Mouse (Mus musculus) neural tube, embryonic 12.5 days (tissue): ENCODE results near the gene Acsbg2. TPM values are rescaled to one million over a fixed set of nuclear protein-coding genes. Genes with fewer than 3 reads are reported as not detected.

ENCODE experiments used
- ATAC-seq: fragments of 200-750 bp; cut with Nextera tagmentation; 2 replicates; pipeline ENCODE4 v1.8.0; 2017; ENCODE audit warnings: low read depth, mild to moderate bottlenecking, moderate TSS enrichment, moderate library complexity; ENCODE audit not compliant: low FRiP score
- H3K27ac ChIP-seq: fragments of 300-500 bp; sonication (generic); 2 replicates; pipeline ENCODE4 v1.5.1; 2016
- H3K27me3 ChIP-seq: fragments of 300-500 bp; sonication (generic); replicated peaks from 2 replicates; pipeline ENCODE4 v1.6.1; 2016; ENCODE audit warnings: mild to moderate bottlenecking
- H3K36me3 ChIP-seq: fragments of 300-500 bp; sonication (generic); 2 replicates; pipeline ENCODE4 v1.6.1; 2016; ENCODE audit warnings: mild to moderate bottlenecking
- H3K4me1 ChIP-seq: fragments of 300-500 bp; sonication (generic); 2 replicates; pipeline ENCODE4 v1.6.1; 2016
- H3K4me2 ChIP-seq: fragments of 300-500 bp; sonication (generic); replicated peaks from 2 replicates; pipeline ENCODE4 v1.6.1; 2016; ENCODE audit warnings: mild to moderate bottlenecking
- H3K4me3 ChIP-seq: fragments of 300-500 bp; sonication (generic); 2 replicates; pipeline ENCODE4 v1.5.1; 2016
- H3K9ac ChIP-seq: fragments of 300-500 bp; sonication (generic); 2 replicates; pipeline ENCODE4 v1.6.1; 2016; ENCODE audit warnings: mild to moderate bottlenecking
- H3K9me3 ChIP-seq: fragments of 300-500 bp; sonication (generic); 2 replicates; pipeline ENCODE4 v1.6.1; 2016; ENCODE audit warnings: mild to moderate bottlenecking
- WGBS: fragments of 180-500 bp; shearing (Covaris S2); methylation state at CpG from one replicate; pipeline ENCODE4 v1.1.7; 2016; 5-methylcytosine and 5-hydroxymethylcytosine counted together
- polyA plus RNA-seq: library from polyadenylated mRNA; unstranded; fragments of >200 nt; fragmentation: Nextera tagmentation; extraction: Ambion mirVana; gene quantifications from 2 replicates; pipeline ENCODE4 v1.2.1, GENCODE M21; 2016

Gene Acsbg2
- polyA plus RNA-seq, 1 experiment from 2014 or later: not detected

DNA sequence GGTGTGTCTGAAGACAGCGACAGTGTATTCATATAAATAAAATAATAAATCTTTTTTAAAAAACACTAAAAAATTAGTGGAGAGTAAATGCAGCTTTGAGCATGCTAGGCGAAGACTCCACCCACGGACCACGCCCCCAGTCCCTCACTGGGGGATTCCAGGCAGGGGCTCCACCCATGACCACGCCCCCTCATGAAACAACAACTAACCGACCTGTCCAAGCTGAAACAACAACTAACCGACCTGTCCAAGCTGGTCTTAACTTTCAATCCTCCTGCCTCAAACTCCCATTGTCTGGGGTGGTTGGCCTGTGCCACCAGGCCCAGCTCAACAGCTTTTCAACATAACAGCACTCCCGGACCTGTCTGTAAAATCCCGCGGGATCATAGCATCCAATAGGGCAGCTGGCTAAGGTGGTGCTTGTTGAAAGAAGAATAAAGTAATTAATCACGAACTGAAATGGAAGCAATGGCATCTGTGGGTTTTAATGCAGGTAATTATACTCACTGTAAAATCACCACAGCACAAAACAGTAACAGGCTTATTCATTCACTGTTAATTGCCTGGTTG lies 56.1 kb downstream of the Acsbg2 start:
- Histone ChIP-seq H3K9ac (no peak overlapping the region), H3K27me3 (0 out of 2 replicates have a peak, but pooled peaks cover under 1% of the 10 kb centered on the region), H3K9me3 (no peaks in the 10 kb centered on the region), H3K4me2 (0 out of 2 replicates have a peak overlapping the region, but pooled peaks have one; percentile 3), H3K4me1 (peaks cover 22% of the 10 kb centered on the region), H3K27ac (no peak overlapping the region), H3K36me3 (no peaks in the 10 kb centered on the region), H3K4me3 (no peak overlapping the region)
- no peak for ATAC-seq
- WGBS: 38% methylated on average over 11 of the region's 11 CpGs

DNA sequence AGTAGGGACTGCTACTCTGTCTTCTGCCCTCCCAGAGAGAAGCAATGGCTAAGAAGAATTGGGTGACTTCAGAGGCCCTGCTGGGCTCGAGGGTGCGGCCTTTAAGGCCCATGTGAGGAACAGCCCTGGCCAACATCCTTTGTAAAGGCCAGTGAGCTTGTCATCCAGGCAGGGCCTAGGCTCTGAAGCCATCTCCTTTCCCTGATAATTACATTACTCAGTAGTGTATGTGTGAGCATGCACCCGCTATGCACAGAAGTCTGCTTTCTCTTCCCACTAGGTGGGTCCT lies 59.2 kb downstream of the Acsbg2 start:
- H3K27ac ChIP-seq: peak overlapping the region; percentile 21; the same call in 1 of the 2 replicates
- H3K9me3 ChIP-seq: no peaks in the 10 kb centered on the region
- H3K4me2 ChIP-seq: peak overlapping the region; percentile 28
- H3K4me1 ChIP-seq: peaks cover 39% of the 10 kb centered on the region
- ATAC-seq: no peak
- no peaks in the 10 kb centered on the region for H3K36me3 ChIP-seq
- no peak overlapping the region for H3K9ac ChIP-seq
- H3K27me3 ChIP-seq: peaks cover 4% of the 10 kb centered on the region; the same call in 1 of the 2 replicates
- 34% methylated on average over 3 of the region's 3 CpGs for WGBS
- H3K4me3 ChIP-seq: no peak overlapping the region

DNA sequence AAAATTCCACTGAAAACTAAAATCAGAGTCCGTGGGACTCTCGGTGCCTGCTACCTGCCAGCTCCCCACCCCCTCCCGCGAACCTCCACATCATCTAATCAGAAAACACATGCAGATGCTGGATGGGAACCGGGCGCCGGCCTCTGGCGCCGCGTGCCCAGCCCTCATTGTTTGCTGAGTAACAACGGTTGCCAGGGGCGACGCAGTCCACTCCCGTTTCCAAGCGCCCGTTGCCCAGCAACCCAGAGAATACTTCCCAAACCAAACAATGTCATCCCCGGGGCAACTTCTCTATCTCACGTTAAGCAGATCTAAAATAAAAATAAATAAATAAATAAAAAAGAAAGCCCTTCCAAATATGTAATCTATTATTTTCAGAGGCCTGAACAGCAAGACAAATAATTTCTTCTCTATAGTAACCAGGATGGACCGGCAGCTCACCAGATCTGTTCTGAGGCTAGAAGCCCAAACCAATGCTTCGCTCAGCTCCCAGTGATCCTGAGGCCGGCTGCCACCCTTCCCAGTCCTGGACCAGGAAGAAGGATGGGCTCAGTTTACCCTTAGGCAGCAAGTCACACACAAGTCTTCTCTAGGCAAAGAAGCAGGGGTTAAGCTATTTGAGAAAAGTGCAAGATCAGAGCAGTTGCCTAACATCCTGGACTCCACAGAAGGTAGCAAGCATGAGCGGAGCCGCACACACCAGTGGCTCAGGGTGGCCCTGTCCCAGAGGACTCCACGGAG lies 59.8 kb downstream of the Acsbg2 start:
- Histone ChIP-seq H3K4me2 (peak overlapping the region; percentile 28), H3K27ac (peak overlapping the region; percentile 21; the same call in 1 of the 2 replicates), H3K4me1 (peaks cover 44% of the 10 kb centered on the region), H3K36me3 (no peaks in the 10 kb centered on the region), H3K27me3 (peaks cover 4% of the 10 kb centered on the region; the same call in 1 of the 2 replicates), H3K9ac (no peak overlapping the region), H3K4me3 (no peak overlapping the region), H3K9me3 (no peaks in the 10 kb centered on the region)
- peak; percentile 77 for ATAC-seq
- WGBS: 10% methylated on average over 24 of the region's 24 CpGs

GRCm38 (mm10) chr17:56810245-56810644 lies 64.0 kb downstream of the Acsbg2 start:
- H3K27me3 ChIP-seq: peaks cover 4% of the 10 kb centered on the region; the same call in 1 of the 2 replicates
- H3K4me2 ChIP-seq: 0 out of 2 replicates have a peak overlapping the region, but pooled peaks have one; percentile 27
- 0 out of 2 replicates have a peak overlapping the region, but pooled peaks have one; percentile 27 for H3K27ac ChIP-seq
- ATAC-seq: peak; percentile 57
- H3K9me3 ChIP-seq: no peaks in the 10 kb centered on the region
- no peak overlapping the region for H3K4me3 ChIP-seq
- peaks cover 39% of the 10 kb centered on the region for H3K4me1 ChIP-seq
- WGBS: 9% methylated on average over 3 of the region's 3 CpGs
- no peak overlapping the region for H3K9ac ChIP-seq
- no peaks in the 10 kb centered on the region for H3K36me3 ChIP-seq

DNA sequence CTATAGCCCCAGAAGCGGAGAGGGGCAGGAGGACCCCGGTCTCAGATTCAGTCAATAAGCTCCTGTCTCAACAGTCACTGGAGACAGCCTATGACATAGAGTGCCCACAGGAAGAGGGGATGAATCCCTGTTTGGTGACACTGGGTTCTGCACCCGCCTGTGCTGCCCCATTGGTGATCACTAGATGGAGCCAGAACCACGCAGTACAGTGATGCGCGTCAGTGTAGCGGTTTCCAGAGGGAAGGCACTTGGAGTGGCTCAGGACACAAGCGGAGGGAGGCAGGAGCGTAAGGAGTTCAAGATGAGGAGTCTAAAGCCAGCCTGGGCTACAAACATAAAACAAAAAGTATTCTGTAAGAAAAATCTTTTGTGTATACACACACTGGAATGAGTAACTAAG lies 65.7 kb downstream of the Acsbg2 start:
- Histone ChIP-seq H3K9me3 (no peaks in the 10 kb centered on the region), H3K4me1 (peaks cover 25% of the 10 kb centered on the region), H3K27ac (no peak overlapping the region), H3K4me2 (no peak overlapping the region), H3K9ac (no peak overlapping the region), H3K27me3 (peaks cover 4% of the 10 kb centered on the region; the same call in 1 of the 2 replicates), H3K36me3 (no peaks in the 10 kb centered on the region; the same call in 1 of the 2 replicates), H3K4me3 (no peak overlapping the region)
- peak; percentile 78 for ATAC-seq
- WGBS: 12% methylated on average over 9 of the region's 9 CpGs

DNA sequence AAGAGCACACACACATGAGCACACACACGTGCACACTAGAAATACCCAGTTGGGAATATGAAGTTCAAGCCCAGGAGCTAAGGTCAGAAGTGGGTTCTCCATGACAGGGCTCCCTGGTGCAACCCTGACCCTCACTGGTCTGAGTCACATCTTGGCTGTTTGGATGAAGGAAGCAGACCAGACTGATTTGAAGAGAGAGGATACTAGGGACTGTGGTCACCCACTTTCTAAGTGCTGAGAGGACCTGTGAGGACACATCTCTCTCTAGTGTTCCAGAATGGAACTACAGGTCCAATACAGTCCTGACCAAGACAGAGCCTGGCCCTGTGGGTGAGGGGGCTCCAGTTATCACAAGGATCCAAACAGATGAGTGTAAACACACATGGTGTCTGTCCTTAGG lies 68.5 kb downstream of the Acsbg2 start:
- no peaks in the 10 kb centered on the region for H3K27me3 ChIP-seq
- H3K36me3 ChIP-seq: peaks cover 3% of the 10 kb centered on the region; the same call in 1 of the 2 replicates
- no peak overlapping the region for H3K4me2 ChIP-seq
- H3K9ac ChIP-seq: no peak overlapping the region
- no peak overlapping the region for H3K4me3 ChIP-seq
- H3K9me3 ChIP-seq: no peaks in the 10 kb centered on the region
- 96% methylated on average over 1 of the region's 1 CpGs for WGBS
- H3K27ac ChIP-seq: no peak overlapping the region
- no peak for ATAC-seq
- peaks cover 14% of the 10 kb centered on the region for H3K4me1 ChIP-seq

- Histone ChIP-seq H3K9me3 (no peaks in the 10 kb centered on the region), H3K9ac (no peak overlapping the region), H3K27ac (no peak overlapping the region), H3K4me3 (no peak overlapping the region), H3K36me3 (peaks cover 3% of the 10 kb centered on the region; the same call in 1 of the 2 replicates), H3K4me2 (no peak overlapping the region), H3K27me3 (no peaks in the 10 kb centered on the region), H3K4me1 (peaks cover 6% of the 10 kb centered on the region)
- WGBS: 69% methylated on average over 5 of the region's 5 CpGs
- ATAC-seq: no peak
Measured at GRCm38 (mm10) chr17:56804952-56805351, 69.3 kb downstream of the Acsbg2 start.

- Histone ChIP-seq H3K27ac (no peak overlapping the region), H3K9ac (no peak overlapping the region), H3K9me3 (no peaks in the 10 kb centered on the region), H3K4me1 (no peaks in the 10 kb centered on the region), H3K4me2 (no peak overlapping the region), H3K27me3 (no peaks in the 10 kb centered on the region), H3K4me3 (no peak overlapping the region), H3K36me3 (peaks cover 3% of the 10 kb centered on the region; the same call in 1 of the 2 replicates)
- 80% methylated on average over 8 of the region's 8 CpGs for WGBS
- ATAC-seq: no peak
Measured at GRCm38 (mm10) chr17:56802065-56802464, 72.2 kb downstream of the Acsbg2 start.

- no peaks in the 10 kb centered on the region for H3K9me3 ChIP-seq
- no peak overlapping the region for H3K27ac ChIP-seq
- H3K4me2 ChIP-seq: no peak overlapping the region
- H3K9ac ChIP-seq: no peak overlapping the region
- H3K36me3 ChIP-seq: peaks cover 3% of the 10 kb centered on the region; the same call in 1 of the 2 replicates
- no peaks in the 10 kb centered on the region for H3K27me3 ChIP-seq
- no peaks in the 10 kb centered on the region for H3K4me1 ChIP-seq
- no peak for ATAC-seq
- 84% methylated on average over 3 of the region's 3 CpGs for WGBS
- no peak overlapping the region for H3K4me3 ChIP-seq
Measured at GRCm38 (mm10) chr17:56799276-56799675, 75.0 kb downstream of the Acsbg2 start.

- 69% methylated on average over 6 of the region's 6 CpGs for WGBS
Measured at GRCm38 (mm10) chr17:56793614-56794319, 80.5 kb downstream of the Acsbg2 start.

More at GRCm38 (mm10) chr17:56793614-56794319, 80.5 kb downstream of the Acsbg2 start:
- H3K4me2 ChIP-seq: no peak overlapping the region
- H3K9me3 ChIP-seq: no peaks in the 10 kb centered on the region
- no peaks in the 10 kb centered on the region for H3K36me3 ChIP-seq
- no peak overlapping the region for H3K9ac ChIP-seq
- no peak overlapping the region for H3K4me3 ChIP-seq
- H3K27ac ChIP-seq: no peak overlapping the region
- no peaks in the 10 kb centered on the region for H3K4me1 ChIP-seq
- H3K27me3 ChIP-seq: no peaks in the 10 kb centered on the region
- ATAC-seq: no peak
